Mouse (Mus musculus): ENCODE measurements around the gene Smc5.

Smc5 gene

GRCm38 (mm10) chr19:23159780-23160395 is 113.8 kb downstream of the Smc5 start:
- in situ Hi-C loops (cut with MboI; ENCODE audit: low pct_unique_long_range_greater_than_20kb in 1 of 2, low sequenced_read_pairs in 2 of 2, unreplicated experiment in 1 of 2), result no loop called here

All from mouse embryonic stem cell (cell line).